Mouse (Mus musculus): ENCODE measurements around the gene Srprb.

Srprb gene

GRCm38 (mm10) chr9:103146703-103147102 is 55.2 kb downstream of the Srprb start:
- no peak for DNase-seq (ENCODE audit: low spot score in 2 of 2)

GRCm38 (mm10) chr9:103146257-103146656 is 55.7 kb downstream of the Srprb start:
- DNase-seq (ENCODE audit: low spot score in 2 of 2), result no peak

GRCm38 (mm10) chr9:103145351-103145750 is 56.6 kb downstream of the Srprb start:
- DNase-seq (ENCODE audit: low spot score in 2 of 2), result no peak

GRCm38 (mm10) chr9:103143881-103144280 is 58.1 kb downstream of the Srprb start:
- no peak for DNase-seq (ENCODE audit: low spot score in 2 of 2)

GRCm38 (mm10) chr9:103141266-103141665 is 60.7 kb downstream of the Srprb start:
- no peak for DNase-seq (ENCODE audit: low spot score in 2 of 2)

GRCm38 (mm10) chr9:103140384-103140783 is 61.6 kb downstream of the Srprb start:
- DNase-seq (ENCODE audit: low spot score in 2 of 2), result no peak

- DNase-seq (ENCODE audit: low spot score in 2 of 2), result no peak
These were observed 62.5 kb downstream of the Srprb start for GRCm38 (mm10) chr9:103139481-103139880.
